Mouse (Mus musculus) kidney, embryonic 15.5 days (tissue): Measurements from ENCODE around the gene Gm7978. TPM values are rescaled to one million over a fixed set of nuclear protein-coding genes. Genes with fewer than 3 reads are reported as not detected.
"Not testable (repeated sequence)": the region's sequence is repeated elsewhere in the genome, so short reads cannot be mapped to it uniquely, and the experiment has no call there.

Experiments
- ATAC-seq: fragments of 200-750 bp; cut with Nextera tagmentation; replicated peaks from 2 replicates; pipeline ENCODE4 v1.8.0; 2017; ENCODE audit warnings: moderate TSS enrichment; ENCODE audit not compliant: low FRiP score
- H3K27ac ChIP-seq: fragments of 300-500 bp; sonication (generic); 2 replicates; pipeline ENCODE4 v1.5.1; 2015; ENCODE audit warnings: mild to moderate bottlenecking, inconsistent platforms
- H3K27me3 ChIP-seq: fragments of 300-500 bp; sonication (generic); 2 replicates; pipeline ENCODE4 v1.6.1; 2015; ENCODE audit warnings: inconsistent platforms
- H3K36me3 ChIP-seq: fragments of 300-500 bp; sonication (generic); 2 replicates; pipeline ENCODE4 v1.6.1; 2015; ENCODE audit warnings: inconsistent platforms
- H3K4me1 ChIP-seq: fragments of 300-500 bp; sonication (generic); 2 replicates; pipeline ENCODE4 v1.6.1; 2015; ENCODE audit warnings: inconsistent platforms
- H3K4me2 ChIP-seq: fragments of 300-500 bp; sonication (generic); 2 replicates; pipeline ENCODE4 v1.6.1; 2015; ENCODE audit warnings: moderate library complexity, mild to moderate bottlenecking, inconsistent platforms
- H3K4me3 ChIP-seq: fragments of 300-500 bp; sonication (generic); replicated peaks from 2 replicates; pipeline ENCODE4 v1.5.1; 2015; ENCODE audit warnings: mild to moderate bottlenecking, inconsistent platforms
- H3K9ac ChIP-seq: fragments of 300-500 bp; sonication (generic); 2 replicates; pipeline ENCODE4 v1.6.1; 2015; ENCODE audit warnings: mild to moderate bottlenecking, inconsistent platforms
- H3K9me3 ChIP-seq: fragments of 300-500 bp; sonication (generic); replicated peaks from 2 replicates; pipeline ENCODE4 v1.6.1; 2016; ENCODE audit warnings: inconsistent platforms
- WGBS: fragments of 180-500 bp; shearing (Covaris S2); methylation state at CpG from one replicate; pipeline ENCODE4 v1.1.7; 2015; ENCODE audit warnings: mixed read lengths; 5-methylcytosine and 5-hydroxymethylcytosine counted together
- polyA plus RNA-seq: library from polyadenylated mRNA; unstranded; fragments of >200 nt; fragmentation: Nextera tagmentation; extraction: Ambion mirVana; gene quantifications from 2 replicates; pipeline ENCODE4 v1.2.1, GENCODE M21; 2015

Gm7978 gene
- not detected in 2 replicates for polyA plus RNA-seq

DNA sequence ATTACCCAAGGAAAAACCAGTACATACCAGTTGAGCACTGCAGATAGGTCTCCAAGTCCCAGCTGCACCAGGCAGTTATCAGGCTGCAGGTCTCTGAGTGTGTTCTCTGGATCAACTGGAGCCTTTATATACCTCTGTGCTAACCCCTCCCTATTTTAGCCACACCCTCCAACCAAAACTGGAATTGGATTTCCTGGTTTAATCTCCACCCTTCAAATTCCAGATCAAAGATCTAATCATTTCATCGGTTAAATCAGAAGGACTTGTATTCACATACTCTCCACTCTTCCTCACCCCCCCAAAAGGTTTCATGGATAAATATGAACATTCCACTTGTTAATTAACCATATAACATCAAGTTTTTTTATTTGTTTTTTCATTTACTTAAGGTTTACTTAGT lies at the start of gene Gm7978:
Gene Gm7978, minus strand, starts transcription at position 101 of the 400 bp plus-strand sequence.
- no CpG with 5 or more reads among the region's 1 CpGs for WGBS
- H3K27ac ChIP-seq, H3K4me1 ChIP-seq, H3K4me2 ChIP-seq, ATAC-seq, H3K9ac ChIP-seq, H3K9me3 ChIP-seq, H3K27me3 ChIP-seq, H3K36me3 ChIP-seq, H3K4me3 ChIP-seq: not testable (repeated sequence)

- not testable (repeated sequence) for H3K36me3 ChIP-seq, H3K9me3 ChIP-seq, H3K4me1 ChIP-seq, H3K9ac ChIP-seq, H3K4me2 ChIP-seq, ATAC-seq, H3K27ac ChIP-seq, H3K4me3 ChIP-seq, H3K27me3 ChIP-seq
- WGBS = no CpG with 5 or more reads among the region's 2 CpGs
Measured at GRCm38 (mm10) chr5:95775690-95776089, 39.7 kb upstream of the Gm7978 start, which contains the start of gene E330014E10Rik. TSS of gene E330014E10Rik (plus strand) at chr5:95775990.

GRCm38 (mm10) chr5:95741714-95742113 lies 5.7 kb upstream of the Gm7978 start, which contains the start of gene Gm7982:
TSS of gene Gm7982 (plus strand) at chr5:95742014.
- H3K4me1 ChIP-seq, ATAC-seq, H3K9me3 ChIP-seq, H3K9ac ChIP-seq, H3K36me3 ChIP-seq, H3K27me3 ChIP-seq, H3K27ac ChIP-seq, H3K4me3 ChIP-seq, H3K4me2 ChIP-seq: not testable (repeated sequence)
- WGBS = no CpG with 5 or more reads among the region's 3 CpGs

Other genes starting within 250 kb of the Gm7978 start
- gene Gm3286, start 225.4 kb downstream of the Gm7978 start, polyA plus RNA-seq = not detected in 2 replicates
- gene Gm7971, start 141.3 kb downstream of the Gm7978 start, polyA plus RNA-seq = not detected in 2 replicates
- not detected in 2 replicates for gene Gm7982, start 5.8 kb upstream of the Gm7978 start, polyA plus RNA-seq
- not detected in 2 replicates for gene E330014E10Rik, start 39.8 kb upstream of the Gm7978 start, polyA plus RNA-seq
- 7.2 and 8.9 TPM in 2 replicates for gene Cxcl13, start 220.8 kb upstream of the Gm7978 start, polyA plus RNA-seq